Mouse (Mus musculus): ENCODE measurements around the gene Cdkl1.

DNA sequence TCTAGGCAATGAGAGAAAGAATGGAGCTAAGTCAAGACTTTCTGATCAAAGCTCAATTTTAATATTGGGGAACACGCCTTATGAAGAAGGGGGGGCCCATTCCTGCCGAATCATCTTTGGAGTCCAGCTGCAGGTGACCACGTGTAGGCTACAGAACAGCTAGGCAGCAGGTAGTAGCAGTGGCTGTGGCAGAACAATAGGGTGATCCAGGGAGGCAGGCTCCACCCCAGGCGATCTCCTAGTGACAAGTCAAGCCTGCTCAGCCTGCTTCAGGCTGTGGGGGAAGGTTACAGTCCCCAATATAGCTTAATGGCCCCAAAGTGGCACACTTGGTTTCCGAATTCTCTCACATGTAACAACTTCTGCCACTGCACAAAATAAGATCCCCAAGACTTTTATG lies 58.8 kb downstream of the Cdkl1 start:
- TF ChIP-seq MAX (IDR thresholded peaks at IDR 0.05; ENCODE audit: low read depth) = no peak
- no peak for TF ChIP-seq MYOG (IDR thresholded peaks at IDR 0.05; ENCODE audit: control insufficient read depth in 1 of 3, insufficient read depth in 1 of 3, insufficient read length in 2 of 3, low read depth in 2 of 3)
- TF ChIP-seq E2F4 (IDR thresholded peaks at IDR 0.05; ENCODE audit: insufficient read depth) = no peak
- TF ChIP-seq POLR2A (IDR thresholded peaks at IDR 0.05; ENCODE audit: insufficient read length, low read depth) = no peak
- no peak for TF ChIP-seq POLR2AphosphoS2 (IDR thresholded peaks at IDR 0.05; ENCODE audit: insufficient read length, low read depth)
- TF ChIP-seq TCF12 (IDR thresholded peaks at IDR 0.05; ENCODE audit: insufficient read depth, poor library complexity, severe bottlenecking) = no peak
- no peak for TF ChIP-seq CEBPB (IDR thresholded peaks at IDR 0.05; ENCODE audit: insufficient read depth, poor library complexity, severe bottlenecking)
- TF ChIP-seq USF1 (IDR thresholded peaks at IDR 0.05; ENCODE audit: low read depth) = no peak
- TF ChIP-seq REST (IDR thresholded peaks at IDR 0.05; ENCODE audit: insufficient read depth, insufficient read length) = no peak

All from myocyte (in vitro differentiated cells).